Mouse (Mus musculus): ENCODE measurements around the gene Nup85. TPM values are rescaled to one million over a fixed set of nuclear protein-coding genes. Genes with fewer than 3 reads are reported as not detected.
A peak's percentile ranks its signal among the peaks of the same experiment; 100 is the strongest.

Nup85 gene
- total RNA-seq, 2 experiments from 2014 or later = 48.9 to 56.3 TPM

GRCm38 (mm10) chr11:115582913-115583606 is 18.8 kb downstream of the Nup85 start:
- no peak for DNase-seq (ENCODE audit: low spot score in 2 of 2)

GRCm38 (mm10) chr11:115584376-115585073 is 20.3 kb downstream of the Nup85 start:
- no peak for DNase-seq (ENCODE audit: low spot score in 2 of 2)

GRCm38 (mm10) chr11:115585573-115586100 is 21.4 kb downstream of the Nup85 start:
- no peak for DNase-seq (ENCODE audit: low spot score in 2 of 2)

GRCm38 (mm10) chr11:115586403-115586802 is 22.2 kb downstream of the Nup85 start:
- DNase-seq (ENCODE audit: low spot score in 2 of 2) = no peak

- no peak for DNase-seq (ENCODE audit: low spot score in 2 of 2)
Observed at GRCm38 (mm10) chr11:115587984-115588383, 23.8 kb downstream of the Nup85 start.

- DNase-seq (ENCODE audit: low spot score in 2 of 2) = no peak
Observed at GRCm38 (mm10) chr11:115590526-115591075, 26.4 kb downstream of the Nup85 start.

- no peak for DNase-seq (ENCODE audit: low spot score in 2 of 2)
Observed at GRCm38 (mm10) chr11:115595209-115595608, 31.0 kb downstream of the Nup85 start.

GRCm38 (mm10) chr11:115598309-115598708 is 34.1 kb downstream of the Nup85 start:
- DNase-seq (ENCODE audit: low spot score in 2 of 2) = no peak

- no peak for DNase-seq (ENCODE audit: low spot score in 2 of 2)
Observed at GRCm38 (mm10) chr11:115599722-115600121, 35.5 kb downstream of the Nup85 start.

GRCm38 (mm10) chr11:115600743-115601142 is 36.5 kb downstream of the Nup85 start:
- no peak for DNase-seq (ENCODE audit: low spot score in 2 of 2)

- no peak for DNase-seq (ENCODE audit: low spot score in 2 of 2)
Observed at GRCm38 (mm10) chr11:115601174-115601573, 36.9 kb downstream of the Nup85 start.

GRCm38 (mm10) chr11:115603128-115603475 is 38.9 kb downstream of the Nup85 start:
- DNase-seq (ENCODE audit: low spot score in 2 of 2) = no peak

- DNase-seq (ENCODE audit: low spot score in 2 of 2) = peak; percentile 89 to 93
Observed at GRCm38 (mm10) chr11:115603476-115604303, 39.5 kb downstream of the Nup85 start, which contains the start of the genes Mrps7 and Gga3. Gene Mrps7, plus strand, starts transcription at chr11:115603925. Gene Gga3, minus strand, starts transcription at chr11:115604051.

GRCm38 (mm10) chr11:115604304-115604696 is 40.1 kb downstream of the Nup85 start:
- no peak for DNase-seq (ENCODE audit: low spot score in 2 of 2)

- no peak for DNase-seq (ENCODE audit: low spot score in 2 of 2)
Observed at GRCm38 (mm10) chr11:115606733-115607132, 42.5 kb downstream of the Nup85 start.

GRCm38 (mm10) chr11:115608421-115609399 is 44.5 kb downstream of the Nup85 start:
- peak; percentile 51 to 59 for DNase-seq (ENCODE audit: low spot score in 2 of 2)

- DNase-seq (ENCODE audit: low spot score in 2 of 2) = no peak
Observed at GRCm38 (mm10) chr11:115609576-115609975, 45.3 kb downstream of the Nup85 start.

- no peak for DNase-seq (ENCODE audit: low spot score in 2 of 2)
Observed at GRCm38 (mm10) chr11:115611173-115611572, 46.9 kb downstream of the Nup85 start.

GRCm38 (mm10) chr11:115612059-115612409 is 47.8 kb downstream of the Nup85 start:
- peak; percentile 76 to 79 for DNase-seq (ENCODE audit: low spot score in 2 of 2)

Data from layer of hippocampus, postnatal 10 days (tissue).